ENCODE assay signal across 18 mouse cellular contexts in the genomic region with DNA sequence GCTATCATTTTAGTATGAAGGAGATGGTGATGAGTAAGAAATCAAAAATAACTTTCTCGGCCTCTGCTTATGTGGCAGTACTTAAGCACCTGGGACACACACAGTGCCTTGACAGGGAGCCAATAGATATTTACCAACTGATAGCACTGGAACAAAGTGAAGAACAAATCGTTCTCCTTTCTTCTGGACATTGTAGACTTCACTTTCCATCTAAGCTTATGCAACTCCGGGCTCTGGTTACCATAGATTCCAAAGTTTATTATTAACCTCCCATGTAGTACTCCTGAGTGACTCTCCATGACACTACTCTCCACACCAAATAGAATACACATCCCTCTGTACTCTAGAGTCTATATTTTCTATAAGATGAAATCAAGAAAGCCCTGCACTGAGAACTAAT.
DNase-seq lines count a peak whose midpoint lies in the region; ATAC-seq and TF ChIP-seq lines count a peak whose summit lies in the region.
"Had no signal": no experiment of that assay in that cellular context is flagged by ENCODE, and none has a peak within 500 bp of the region (broad histone marks: within the 10 kb centered on the region; RNA-seq: fewer than 3 reads in every experiment).

No protein-coding gene starts in this region.

- DNase-seq in heart, adult 18-20 months: peak; percentile 44 to 63
- peak; percentile 16 for DNase-seq in kidney, adult 2 months
- no peak for DNase-seq in kidney, postnatal 4 days
- no peak for DNase-seq in layer of hippocampus, adult 11-12 months (ENCODE audit: low spot score)
- DNase-seq: adrenal gland, postnatal 10 days; cerebellum, adult 11 months; cerebellum, adult 9-10 months; cerebellum, postnatal 36 days; gastrocnemius, postnatal 14 days had no signal

- H3K27ac ChIP-seq in heart, embryonic 11.5 days (ENCODE audit: low read depth, low read length): no peak overlapping the region
- H3K27ac ChIP-seq in kidney, adult 2 months (ENCODE audit: insufficient read depth, low read depth, low read length): no peak overlapping the region
- no peak overlapping the region for H3K27ac ChIP-seq in liver, embryonic 12.5 days
- no peak overlapping the region for H3K27ac ChIP-seq in liver, embryonic 16.5 days (ENCODE audit: low read length)
- H3K27ac ChIP-seq: embryonic facial prominence, embryonic 13.5 days; forebrain, embryonic 12.5 days; hindbrain, embryonic 15.5 days had no signal

- no peak for TF ChIP-seq POLR2A in kidney, adult 2 months (IDR thresholded peaks at IDR 0.05; ENCODE audit: low read depth, low read length)

- no peaks in the 10 kb centered on the region for H3K36me3 ChIP-seq in heart, embryonic 11.5 days (ENCODE audit: control insufficient read depth, insufficient read depth, low read length)
- no peaks in the 10 kb centered on the region for H3K36me3 ChIP-seq in kidney, adult 2 months (ENCODE audit: control insufficient read depth, insufficient read depth, low read length)
- no peaks in the 10 kb centered on the region for H3K36me3 ChIP-seq in liver, embryonic 12.5 days
- H3K36me3 ChIP-seq in liver, embryonic 16.5 days (ENCODE audit: control insufficient read depth, insufficient read depth): no peaks in the 10 kb centered on the region
- H3K36me3 ChIP-seq: embryonic facial prominence, embryonic 13.5 days; forebrain, embryonic 12.5 days; heart, embryonic 12.5 days; hindbrain, embryonic 15.5 days had no signal

- no peak overlapping the region for H3K4me2 ChIP-seq in heart, embryonic 11.5 days
- H3K4me2 ChIP-seq in liver, embryonic 12.5 days: no peak overlapping the region
- H3K4me2 ChIP-seq in liver, embryonic 16.5 days (ENCODE audit: low read depth, low read length): no peak overlapping the region
- H3K4me2 ChIP-seq: embryonic facial prominence, embryonic 13.5 days; forebrain, embryonic 12.5 days; heart, embryonic 12.5 days; hindbrain, embryonic 15.5 days had no signal

- no peak for ATAC-seq in heart, embryonic 11.5 days (replicated peaks; ENCODE audit: insufficient number of reproducible peaks, low FRiP score, low TSS enrichment)
- ATAC-seq in liver, embryonic 12.5 days: peak; percentile 61
- peak; percentile 87 for ATAC-seq in liver, embryonic 16.5 days (ENCODE audit: low read depth)
- no peak for ATAC-seq in megakaryocyte, adult 5-6 weeks (ENCODE audit: poor library complexity, severe bottlenecking)
- ATAC-seq: forebrain, embryonic 16.5 days had no signal

- TF ChIP-seq CTCF in kidney, adult 2 months (conservative IDR thresholded peaks at IDR 0.05; ENCODE audit: insufficient read depth, insufficient read length, low read depth, low read length): no peak

- H3K4me3 ChIP-seq in heart, embryonic 11.5 days (ENCODE audit: low read depth, low read length): no peak overlapping the region
- H3K4me3 ChIP-seq in kidney, adult 2 months (ENCODE audit: insufficient read depth, low read depth, low read length): no peak overlapping the region
- no peak overlapping the region for H3K4me3 ChIP-seq in liver, embryonic 12.5 days
- no peak overlapping the region for H3K4me3 ChIP-seq in liver, embryonic 16.5 days (ENCODE audit: low read depth, low read length)
- H3K4me3 ChIP-seq: embryonic facial prominence, embryonic 13.5 days; forebrain, embryonic 12.5 days; heart, embryonic 12.5 days; hindbrain, embryonic 15.5 days had no signal

- WGBS in heart, embryonic 11.5 days (ENCODE audit: insufficient replicate concordance): 57% methylated on average over 3 of the region's 3 CpGs
- 46% methylated on average over 3 of the region's 3 CpGs for WGBS in kidney, adult 2 months
- WGBS in liver, embryonic 12.5 days (ENCODE audit: insufficient replicate concordance): 58% methylated on average over 3 of the region's 3 CpGs
- WGBS in liver, embryonic 16.5 days (ENCODE audit: insufficient replicate concordance): 47% methylated on average over 3 of the region's 3 CpGs

- no peak overlapping the region for H3K9ac ChIP-seq in heart, embryonic 11.5 days (ENCODE audit: low read depth, low read length)
- no peak overlapping the region for H3K9ac ChIP-seq in liver, embryonic 12.5 days
- H3K9ac ChIP-seq in liver, embryonic 16.5 days (ENCODE audit: low read depth, low read length): no peak overlapping the region
- H3K9ac ChIP-seq: embryonic facial prominence, embryonic 13.5 days; forebrain, embryonic 12.5 days; heart, embryonic 12.5 days; hindbrain, embryonic 15.5 days had no signal

- H3K4me1 ChIP-seq in heart, embryonic 11.5 days (ENCODE audit: control insufficient read depth, insufficient read depth, low read length): no peaks in the 10 kb centered on the region
- no peaks in the 10 kb centered on the region; the same call in 1 of the 2 replicates for H3K4me1 ChIP-seq in kidney, adult 2 months (ENCODE audit: control insufficient read depth, insufficient read depth, low read length)
- no peaks in the 10 kb centered on the region for H3K4me1 ChIP-seq in liver, embryonic 12.5 days
- H3K4me1 ChIP-seq in liver, embryonic 16.5 days (ENCODE audit: control insufficient read depth, low read depth, low read length): no peaks in the 10 kb centered on the region

- H3K9me3 ChIP-seq in heart, embryonic 11.5 days (replicated peaks; ENCODE audit: control insufficient read depth, low read length): no peaks in the 10 kb centered on the region
- H3K9me3 ChIP-seq in liver, embryonic 12.5 days (replicated peaks): no peaks in the 10 kb centered on the region
- no peaks in the 10 kb centered on the region for H3K9me3 ChIP-seq in liver, embryonic 16.5 days (replicated peaks; ENCODE audit: control insufficient read depth, low read length)
- H3K9me3 ChIP-seq: embryonic facial prominence, embryonic 13.5 days; forebrain, embryonic 12.5 days; heart, embryonic 12.5 days; hindbrain, embryonic 15.5 days had no signal

- no peaks in the 10 kb centered on the region for H3K27me3 ChIP-seq in heart, embryonic 11.5 days (ENCODE audit: control insufficient read depth, insufficient read depth, low read length)
- H3K27me3 ChIP-seq in kidney, adult 2 months (replicated peaks; ENCODE audit: control insufficient read depth, insufficient read depth, low read length): no peaks in the 10 kb centered on the region
- H3K27me3 ChIP-seq in liver, embryonic 12.5 days (replicated peaks): no peaks in the 10 kb centered on the region
- H3K27me3 ChIP-seq in liver, embryonic 16.5 days (ENCODE audit: control insufficient read depth, insufficient read depth, low read depth, low read length): no peaks in the 10 kb centered on the region
- H3K27me3 ChIP-seq: embryonic facial prominence, embryonic 13.5 days; forebrain, embryonic 12.5 days; heart, embryonic 12.5 days; hindbrain, embryonic 15.5 days had no signal

Comparison
In these comparisons a context has a peak if more than half of its experiments do, and no peak if none do; other contexts are left out.
1. DNase-seq: peak in heart, adult 18-20 months (2 of 2) and kidney, adult 2 months (single experiment); none in kidney, postnatal 4 days (0 of 2) and layer of hippocampus, adult 11-12 months (single experiment).
2. ATAC-seq: peak in liver, embryonic 12.5 days (single experiment) and liver, embryonic 16.5 days (single experiment); none in heart, embryonic 11.5 days (single experiment) and megakaryocyte, adult 5-6 weeks (single experiment).